Mouse (Mus musculus) stomach, postnatal 0 days (tissue): ENCODE measurements around the gene Hdac11. TPM values are rescaled to one million over a fixed set of nuclear protein-coding genes. Genes with fewer than 3 reads are reported as not detected.
"Not testable (repeated sequence)": the region's sequence is repeated elsewhere in the genome, so short reads cannot be mapped to it uniquely, and the experiment has no call there.

ENCODE experiments used
- ATAC-seq: fragments of 200-750 bp; cut with Nextera tagmentation; 2 replicates; pipeline ENCODE4 v1.8.0; 2017; ENCODE audit not compliant: low FRiP score, low TSS enrichment
- DNase-seq: peaks from one replicate; pipeline ENCODE4 v3.0.0-alpha.2; 2016; ENCODE audit warnings: low spot score
- H3K27ac ChIP-seq: fragments of 300-500 bp; sonication (generic); replicated peaks from 2 replicates; pipeline ENCODE4 v1.5.1; 2014; ENCODE audit warnings: mild to moderate bottlenecking, control low read depth
- H3K27me3 ChIP-seq: fragments of 300-500 bp; sonication (generic); 2 replicates; pipeline ENCODE4 v1.6.1; 2014; ENCODE audit warnings: low read length; ENCODE audit not compliant: control insufficient read depth, insufficient read depth
- H3K36me3 ChIP-seq: fragments of 300-500 bp; sonication (generic); 2 replicates; pipeline ENCODE4 v1.6.1; 2014; ENCODE audit warnings: low read length, mixed read lengths; ENCODE audit not compliant: control insufficient read depth, insufficient read depth
- H3K4me1 ChIP-seq: fragments of 300-500 bp; sonication (generic); replicated peaks from 2 replicates; pipeline ENCODE4 v1.6.1; 2014; ENCODE audit warnings: antibody characterized with exemption; ENCODE audit not compliant: control insufficient read depth, insufficient read depth
- H3K4me2 ChIP-seq: fragments of 300-500 bp; sonication (generic); replicated peaks from 2 replicates; pipeline ENCODE4 v1.6.1; 2014; ENCODE audit warnings: low read depth, mild to moderate bottlenecking, control low read depth, moderate library complexity
- H3K4me3 ChIP-seq: fragments of 300-500 bp; sonication (generic); 2 replicates; pipeline ENCODE4 v1.5.1; 2014; ENCODE audit warnings: low read depth, low read length, control low read depth
- H3K9ac ChIP-seq: fragments of 300-500 bp; sonication (generic); 2 replicates; pipeline ENCODE4 v1.6.1; 2014; ENCODE audit warnings: mild to moderate bottlenecking, low read length, control low read depth, mixed read lengths
- H3K9me3 ChIP-seq: fragments of 300-500 bp; sonication (generic); 2 replicates; pipeline ENCODE4 v1.6.1; 2016; ENCODE audit warnings: low read length; ENCODE audit not compliant: control insufficient read depth
- CTCF ChIP-seq: IDR thresholded peaks from 2 replicates; pipeline ENCODE4 v1.5.1; 2016; ENCODE audit warnings: antibody characterized with exemption, low read depth, mild to moderate bottlenecking, moderate library complexity
- EP300 ChIP-seq: optimal IDR thresholded peaks from 2 replicates; pipeline ENCODE3; 2016; ENCODE audit warnings: antibody characterized with exemption
- WGBS: fragments of 180-500 bp; shearing (Covaris S2); extraction: QIAGEN DNeasy Blood & Tissue Kit; methylation state at CpG from one replicate; pipeline ENCODE4 v1.1.7; 2014; 5-methylcytosine and 5-hydroxymethylcytosine counted together
- polyA plus RNA-seq: library from polyadenylated mRNA; unstranded; fragments of >200 nt; fragmentation: Nextera tagmentation; extraction: Ambion mirVana; gene quantifications from 2 replicates; pipeline ENCODE4 v1.2.1, GENCODE M21; 2015

The Hdac11 gene
- polyA plus RNA-seq, 1 experiment from 2014 or later, result 6.5 TPM

DNA sequence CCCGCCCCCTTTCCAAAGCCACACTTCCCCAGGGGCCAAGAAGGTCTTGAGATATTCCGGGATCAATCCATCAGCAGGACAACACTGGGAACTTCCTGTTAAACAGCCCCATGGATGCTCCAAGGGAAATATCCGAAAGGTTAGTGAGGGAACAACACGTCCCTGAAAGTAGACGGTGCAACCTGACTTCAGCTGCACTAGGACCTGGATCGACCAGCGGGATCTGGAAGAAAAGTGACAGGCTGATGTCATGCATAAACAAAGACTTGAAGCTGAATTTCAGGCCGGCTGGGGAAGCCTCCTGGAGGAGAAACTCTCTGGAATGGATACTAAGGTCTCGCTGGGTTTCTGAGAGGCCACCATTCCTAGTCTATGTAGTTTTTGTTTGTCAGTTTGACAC lies 39.3 kb upstream of the Hdac11 start:
- H3K9ac ChIP-seq, result peak overlapping the region; percentile 13; the same call in 1 of the 2 replicates
- peak overlapping the region; percentile 56 for H3K4me3 ChIP-seq
- no peaks in the 10 kb centered on the region for H3K9me3 ChIP-seq
- TF ChIP-seq CTCF (no peak), EP300 (no peak)
- H3K27me3 ChIP-seq, result no peaks in the 10 kb centered on the region
- no peak overlapping the region for H3K27ac ChIP-seq
- no peaks in the 10 kb centered on the region for H3K4me1 ChIP-seq
- no peaks in the 10 kb centered on the region for H3K36me3 ChIP-seq
- 6% methylated on average over 9 of the region's 9 CpGs for WGBS
- ATAC-seq (peak; percentile 28; the same call in 1 of the 2 replicates), DNase-seq (no peak)
- H3K4me2 ChIP-seq, result peak overlapping the region; percentile 99

- ATAC-seq, result no peak
- Histone ChIP-seq H3K4me2 (no peak overlapping the region), H3K27ac (no peak overlapping the region), H3K9ac (no peak overlapping the region), H3K9me3 (no peaks in the 10 kb centered on the region), H3K4me1 (no peaks in the 10 kb centered on the region), H3K4me3 (no peak overlapping the region), H3K27me3 (no peaks in the 10 kb centered on the region), H3K36me3 (no peaks in the 10 kb centered on the region)
- no peak for TF ChIP-seq EP300
- no peak for TF ChIP-seq CTCF
- DNase-seq, result no peak
Measured at GRCm38 (mm10) chr6:91118526-91118925, 37.9 kb upstream of the Hdac11 start.

GRCm38 (mm10) chr6:91120206-91120605 lies 36.3 kb upstream of the Hdac11 start:
- H3K36me3 ChIP-seq, result no peaks in the 10 kb centered on the region
- H3K27me3 ChIP-seq, result no peaks in the 10 kb centered on the region
- TF ChIP-seq EP300, result no peak
- TF ChIP-seq CTCF, result no peak
- no peak overlapping the region for H3K4me2 ChIP-seq
- H3K27ac ChIP-seq, result no peak overlapping the region
- no peak overlapping the region for H3K9ac ChIP-seq
- no peak overlapping the region for H3K4me3 ChIP-seq
- ATAC-seq, result no peak
- no peaks in the 10 kb centered on the region for H3K4me1 ChIP-seq
- H3K9me3 ChIP-seq, result no peaks in the 10 kb centered on the region
- DNase-seq, result no peak
- 70% methylated on average over 2 of the region's 2 CpGs for WGBS

- not testable (repeated sequence) for H3K27ac ChIP-seq, H3K4me2 ChIP-seq, ATAC-seq, H3K4me3 ChIP-seq, H3K9me3 ChIP-seq, H3K4me1 ChIP-seq, H3K27me3 ChIP-seq, H3K9ac ChIP-seq, DNase-seq, H3K36me3 ChIP-seq
- 93% methylated on average over 6 of the region's 7 CpGs for WGBS
Measured at GRCm38 (mm10) chr6:91121089-91121488, 35.4 kb upstream of the Hdac11 start.

GRCm38 (mm10) chr6:91123453-91123852 lies 33.0 kb upstream of the Hdac11 start:
- Histone ChIP-seq H3K9me3 (no peaks in the 10 kb centered on the region), H3K27ac (no peak overlapping the region), H3K4me3 (no peak overlapping the region), H3K27me3 (no peaks in the 10 kb centered on the region), H3K4me1 (no peaks in the 10 kb centered on the region), H3K9ac (no peak overlapping the region), H3K36me3 (no peaks in the 10 kb centered on the region), H3K4me2 (no peak overlapping the region)
- DNase-seq (no peak), ATAC-seq (no peak)
- TF ChIP-seq CTCF (no peak), EP300 (no peak)
- 83% methylated on average over 3 of the region's 3 CpGs for WGBS

GRCm38 (mm10) chr6:91124286-91125227 lies 31.9 kb upstream of the Hdac11 start:
- WGBS, result 47% methylated on average over 7 of the region's 7 CpGs

More at GRCm38 (mm10) chr6:91124286-91125227, 31.9 kb upstream of the Hdac11 start:
- no peak overlapping the region for H3K9ac ChIP-seq
- H3K9me3 ChIP-seq, result 0 out of 2 replicates have a peak, but pooled peaks cover 3% of the 10 kb centered on the region
- DNase-seq (no peak), ATAC-seq (no peak)
- no peak for TF ChIP-seq CTCF
- TF ChIP-seq EP300, result no peak
- H3K27me3 ChIP-seq, result no peaks in the 10 kb centered on the region
- no peak overlapping the region for H3K4me2 ChIP-seq
- no peaks in the 10 kb centered on the region for H3K4me1 ChIP-seq
- no peak overlapping the region for H3K27ac ChIP-seq
- H3K4me3 ChIP-seq, result no peak overlapping the region
- no peaks in the 10 kb centered on the region for H3K36me3 ChIP-seq
